Mouse (Mus musculus) thymus, postnatal 4 days (tissue): ENCODE data around the gene Angptl2.

Experiments
- DNase-seq: peaks from one replicate; pipeline ENCODE4 v3.0.0; 2021

Gene Angptl2

DNA sequence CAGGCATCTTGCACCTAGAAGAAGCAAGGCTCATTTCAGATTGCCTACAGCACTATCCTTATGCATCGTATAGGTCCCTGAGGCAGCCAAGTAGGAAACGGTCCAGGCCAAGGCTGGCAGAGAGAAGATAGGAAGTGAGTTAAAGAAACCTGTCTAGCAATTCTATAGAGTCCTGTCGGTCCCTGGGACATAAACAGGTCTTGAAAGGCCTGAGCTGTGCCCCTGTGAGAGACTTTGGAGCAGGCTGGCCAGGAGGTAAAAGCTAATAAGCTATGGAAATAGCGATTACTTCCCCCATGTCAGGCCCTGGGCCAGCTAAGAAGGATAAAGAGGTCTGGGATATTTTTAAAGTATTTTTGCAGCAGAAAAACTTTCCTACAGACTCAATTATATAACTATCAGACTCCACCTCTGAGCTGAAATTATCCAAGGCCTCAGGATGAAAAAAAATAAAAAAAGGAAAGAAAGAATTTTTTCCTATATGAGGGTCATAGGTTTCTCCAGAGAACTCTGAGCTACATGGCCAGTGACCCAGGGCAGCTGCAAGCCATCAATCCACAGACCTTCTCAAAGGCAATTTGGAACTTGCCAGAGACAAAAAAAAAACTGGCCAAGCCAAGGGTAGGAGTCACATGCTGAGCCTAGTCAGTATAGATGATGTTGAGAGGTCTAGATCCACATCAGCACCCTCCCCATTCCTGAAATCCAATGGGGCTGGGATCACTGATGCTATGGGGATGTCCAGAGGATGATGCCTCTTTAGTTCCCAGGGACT, 57.0 kb downstream of the Angptl2 start:
- DNase-seq, result no peak

DNA sequence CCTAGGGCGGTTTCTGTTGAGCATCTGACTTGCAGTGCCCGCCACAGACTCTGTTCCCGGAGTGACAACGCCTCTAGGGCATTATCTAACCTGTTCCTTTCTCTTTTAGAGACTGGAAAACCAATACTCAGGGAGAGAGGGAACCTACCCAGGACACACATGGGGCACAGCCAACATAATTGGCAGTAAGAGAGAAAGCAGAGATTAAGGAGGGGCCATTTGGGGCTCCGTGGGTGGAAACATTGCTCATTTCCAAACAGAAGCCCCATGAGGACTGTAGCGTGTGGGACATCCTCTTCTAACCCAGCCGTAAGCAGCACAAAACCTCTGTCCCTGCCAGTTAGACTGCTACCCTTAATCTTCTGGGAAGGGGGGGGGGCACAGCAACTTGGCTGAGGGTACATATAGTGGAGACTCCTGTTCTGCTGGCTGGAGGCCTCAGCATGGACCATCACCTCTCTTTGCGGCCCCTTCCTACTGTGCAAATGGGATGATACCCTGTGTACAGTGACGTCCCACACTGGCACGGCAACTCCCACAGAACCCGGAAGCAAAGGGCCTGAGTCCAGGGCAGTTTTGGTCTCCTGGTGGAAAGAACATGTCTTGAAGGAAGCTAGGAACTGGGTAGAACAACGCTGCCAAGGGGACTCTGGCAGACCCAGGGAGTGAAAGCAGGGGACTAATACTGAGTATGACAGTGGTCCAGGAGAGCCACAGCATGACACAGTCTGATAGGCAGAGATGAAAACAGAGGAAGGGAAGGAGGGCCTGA, 59.0 kb downstream of the Angptl2 start:
- DNase-seq, result no peak

DNA sequence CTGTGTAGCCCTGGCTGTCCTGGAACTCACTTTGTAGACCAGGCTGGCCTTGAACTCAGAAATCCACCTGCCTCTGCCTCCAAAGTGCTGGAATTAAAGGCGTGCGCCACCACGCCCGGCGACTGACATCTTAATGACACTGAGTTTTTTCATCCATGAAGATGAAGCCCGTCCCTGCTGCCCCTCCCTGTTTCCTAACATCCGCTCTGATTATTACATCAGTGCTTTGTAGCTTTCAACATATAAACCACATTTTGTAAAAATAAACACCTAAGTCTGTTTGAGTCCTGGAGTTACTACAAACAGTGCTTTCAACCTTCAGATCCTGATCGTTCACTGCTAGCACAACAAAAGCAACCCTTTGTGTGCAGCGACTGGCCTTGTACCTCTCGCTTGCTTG, 63.9 kb downstream of the Angptl2 start:
- no peak for DNase-seq

DNA sequence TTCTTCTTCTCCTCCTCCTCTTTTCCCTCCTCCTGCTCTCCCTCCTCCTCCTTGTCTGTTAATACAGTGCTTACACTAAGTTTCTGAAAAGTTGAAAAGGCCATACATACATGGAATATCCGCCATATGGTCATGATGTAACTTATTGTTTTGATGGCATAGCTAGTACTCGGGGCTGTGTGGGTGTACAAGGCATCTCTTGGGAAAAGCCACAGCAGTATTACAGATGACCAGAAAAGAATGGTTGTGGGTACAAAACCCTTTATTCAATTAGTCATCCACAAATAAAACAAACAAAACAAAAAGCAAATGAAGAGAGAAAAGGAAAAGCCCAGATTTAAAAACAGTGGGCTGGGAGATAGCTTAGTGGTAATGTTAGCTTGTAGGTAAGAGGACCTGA, 64.7 kb downstream of the Angptl2 start:
- no peak for DNase-seq

DNA sequence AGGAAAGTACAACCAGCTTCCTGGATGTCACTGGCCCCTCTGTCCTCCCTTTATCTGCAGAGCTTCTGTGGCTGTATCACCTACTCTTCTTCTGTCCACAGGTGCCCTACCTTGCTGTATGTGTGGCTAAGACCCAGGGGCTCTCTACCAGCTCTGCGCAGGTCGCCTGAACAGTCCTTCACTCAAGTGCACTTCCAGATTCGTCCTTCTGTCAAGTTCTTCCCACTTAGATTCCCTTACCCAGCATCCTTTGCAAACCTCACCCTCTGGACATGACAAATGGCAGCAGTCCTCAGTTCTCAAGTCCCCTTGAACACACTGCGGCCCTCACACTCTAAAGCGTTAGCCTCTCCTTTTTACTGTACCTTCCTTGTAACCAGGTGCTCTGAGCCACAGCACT, 65.9 kb downstream of the Angptl2 start:
- no peak for DNase-seq

DNA sequence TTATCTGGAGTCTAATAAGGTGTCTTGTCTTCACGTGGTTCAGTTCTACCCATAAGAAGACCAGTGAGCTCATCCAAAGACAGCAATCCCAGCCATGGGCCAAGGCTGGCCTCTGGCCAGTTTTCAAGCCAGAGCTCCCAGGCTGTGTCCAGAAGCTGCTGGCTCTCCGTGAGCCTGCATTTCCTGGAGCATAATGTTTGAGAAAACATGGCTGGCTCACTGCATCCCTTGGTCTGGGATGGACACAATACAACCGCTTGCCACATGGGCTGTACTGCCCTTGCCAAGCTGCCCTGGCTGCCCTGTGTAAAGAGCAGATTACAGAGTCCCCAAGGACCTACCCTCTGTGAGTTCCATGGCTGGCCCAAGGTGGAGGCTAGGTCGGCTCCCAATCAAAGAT, 67.0 kb downstream of the Angptl2 start:
- DNase-seq, result no peak

DNA sequence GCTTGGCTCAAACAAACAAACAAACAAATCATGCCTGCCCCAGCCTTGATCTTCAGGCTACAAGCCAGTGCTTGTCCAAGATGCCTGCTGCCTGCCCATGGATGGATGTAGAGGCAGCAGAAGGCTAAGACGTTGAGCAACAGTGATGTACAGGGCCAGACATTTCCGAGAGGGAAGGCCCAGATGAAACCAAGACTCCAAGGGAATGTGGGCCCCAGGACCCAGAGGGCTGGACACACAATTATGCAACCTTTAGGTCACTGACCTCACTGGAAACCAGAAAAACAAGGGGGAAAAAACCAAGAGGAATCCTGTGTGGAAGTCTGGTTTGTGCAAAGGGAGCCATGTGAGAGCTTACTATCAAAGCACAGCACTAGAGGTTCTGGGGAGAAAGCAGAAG, 67.8 kb downstream of the Angptl2 start:
- DNase-seq, result no peak

DNA sequence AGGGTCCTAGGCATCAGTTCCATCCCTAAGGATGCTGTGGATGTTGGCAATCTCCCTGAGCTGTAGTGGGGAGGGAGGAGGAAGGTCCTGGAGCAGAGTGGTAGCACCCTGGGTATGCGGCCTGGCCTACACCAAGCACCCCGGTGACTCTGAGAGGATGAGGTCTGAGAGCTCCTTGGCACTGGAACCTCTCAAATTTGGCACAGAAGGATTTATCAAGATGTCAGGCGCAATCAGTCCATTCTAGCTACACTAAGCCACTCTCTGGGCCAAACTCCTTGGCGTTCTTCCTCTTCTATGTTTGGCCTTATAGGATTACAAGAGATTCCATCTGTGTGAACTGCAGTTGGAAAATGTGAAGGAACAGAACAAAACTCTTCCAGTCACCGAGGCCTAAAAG, 73.0 kb downstream of the Angptl2 start:
- DNase-seq, result no peak

DNA sequence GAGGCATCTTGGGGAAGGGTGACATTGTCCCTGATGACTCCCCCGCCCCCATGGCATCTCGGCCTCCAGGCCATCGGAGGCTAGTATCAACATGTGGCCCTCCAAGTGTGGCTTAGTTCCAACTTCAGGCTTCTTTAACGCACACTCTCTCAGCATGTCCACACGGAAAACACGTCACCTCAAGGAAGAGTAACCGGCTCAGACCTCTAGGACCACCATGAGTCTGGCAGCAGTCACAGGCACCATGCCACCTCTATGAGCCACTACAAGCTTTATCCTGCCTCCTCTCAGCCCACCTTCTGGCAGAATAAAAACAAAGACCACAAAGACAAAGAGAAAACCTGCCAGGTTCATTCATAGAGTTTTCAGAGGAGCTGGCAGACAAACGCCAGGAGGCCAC, 74.6 kb downstream of the Angptl2 start:
- DNase-seq, result no peak

DNA sequence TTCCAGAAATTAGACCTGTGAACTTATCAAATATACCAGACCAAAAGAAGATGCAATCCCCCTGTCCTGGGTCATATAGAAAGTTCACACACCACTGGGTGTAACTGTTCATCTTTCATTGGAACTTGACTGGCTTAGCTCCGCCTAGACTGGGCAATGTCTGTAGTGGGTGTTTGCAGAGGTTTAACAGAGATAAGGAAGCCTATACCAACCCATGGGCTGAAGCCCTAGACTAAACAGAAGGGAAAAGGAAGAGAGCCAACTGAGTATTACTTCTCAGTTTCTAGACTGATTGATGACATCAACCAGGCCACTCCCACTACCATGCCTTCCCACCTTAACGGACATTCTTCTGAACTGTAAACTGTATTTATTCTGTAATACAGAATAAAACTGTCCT, 76.2 kb downstream of the Angptl2 start:
- no peak for DNase-seq

DNA sequence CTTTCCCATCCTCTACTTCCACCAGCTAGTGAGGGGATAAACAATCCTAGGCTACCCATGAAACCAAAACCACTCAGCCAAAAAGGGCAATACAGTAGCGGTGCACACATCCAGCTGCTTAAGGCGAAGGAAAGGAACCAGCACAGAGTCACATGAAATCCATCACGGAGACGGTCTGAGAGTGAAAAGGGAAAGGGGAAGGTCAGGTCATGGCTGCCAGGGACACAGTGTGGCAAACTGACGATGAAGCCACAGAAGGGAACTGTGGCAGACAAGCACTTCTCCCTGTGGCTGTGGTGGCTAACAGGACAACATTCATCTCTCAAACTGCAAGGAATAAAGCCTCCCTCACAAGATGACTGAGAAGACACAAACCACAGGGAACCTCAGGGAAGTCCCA, 79.2 kb downstream of the Angptl2 start:
- DNase-seq, result no peak
